Mouse (Mus musculus): ENCODE results near the gene Atf5.

Gene Atf5

DNA sequence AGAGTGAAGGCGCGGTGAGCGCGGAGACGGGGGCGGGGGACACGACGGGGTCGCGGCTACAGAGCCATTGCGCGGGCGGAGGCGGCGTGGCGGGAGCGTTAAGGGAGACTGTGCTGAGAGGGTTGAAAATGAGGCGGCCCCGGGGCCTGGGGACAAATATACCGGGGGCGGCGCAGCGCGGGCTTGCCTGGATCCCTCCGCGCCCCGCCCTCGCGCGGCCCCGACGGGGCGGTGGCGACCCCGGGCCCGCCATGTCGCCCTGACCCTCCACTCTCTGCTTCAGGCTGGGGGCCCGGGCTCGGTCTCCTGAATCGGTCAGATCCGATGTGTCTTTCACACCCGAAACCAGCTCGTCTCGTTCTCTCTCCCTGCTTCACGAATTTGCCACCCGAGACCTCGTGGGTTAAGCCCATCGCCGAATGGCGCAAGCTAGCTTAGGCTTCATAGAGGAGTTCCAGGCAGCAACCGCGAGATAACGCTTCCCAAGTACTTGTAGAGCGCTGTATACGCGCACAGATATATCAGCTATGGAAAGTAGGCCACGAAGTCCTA, at the start of gene Atf5:
Gene Atf5, minus strand, starts transcription at position 189 of the 552 bp plus-strand sequence.
- no peak for DNase-seq (ENCODE audit: low spot score)

- DNase-seq (ENCODE audit: low spot score) = no peak
These were observed 48.4 kb upstream of the Atf5 start for GRCm38 (mm10) chr7:44864595-44865542.

DNA sequence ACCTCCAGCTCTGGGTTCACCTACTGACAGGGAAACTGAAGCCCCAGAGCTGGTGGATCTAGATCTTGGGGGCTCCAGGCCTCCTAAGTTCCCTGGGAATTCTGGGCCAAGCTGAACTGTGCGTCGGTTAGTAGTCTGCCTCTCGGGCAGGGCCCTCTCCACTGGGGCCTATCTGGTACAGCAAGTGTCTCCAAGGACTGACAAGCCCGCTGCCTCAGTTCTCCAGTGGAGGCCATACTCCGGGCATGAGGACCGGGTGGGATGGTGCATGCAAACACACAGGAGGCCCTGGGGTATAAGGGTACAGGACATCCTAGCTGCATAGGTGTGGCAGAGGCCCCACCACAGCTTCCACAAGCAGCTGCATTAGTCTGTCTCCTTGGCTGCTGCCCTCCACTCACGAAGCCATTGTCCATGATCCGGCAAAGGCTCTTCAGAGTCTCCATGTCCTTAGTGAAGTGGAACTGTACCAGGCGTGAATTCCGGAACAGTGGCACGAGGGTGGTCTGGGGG, 47.6 kb upstream of the Atf5 start:
- DNase-seq (ENCODE audit: low spot score) = no peak

- no peak for DNase-seq (ENCODE audit: low spot score)
These were observed 46.8 kb upstream of the Atf5 start for GRCm38 (mm10) chr7:44863210-44863609.

DNA sequence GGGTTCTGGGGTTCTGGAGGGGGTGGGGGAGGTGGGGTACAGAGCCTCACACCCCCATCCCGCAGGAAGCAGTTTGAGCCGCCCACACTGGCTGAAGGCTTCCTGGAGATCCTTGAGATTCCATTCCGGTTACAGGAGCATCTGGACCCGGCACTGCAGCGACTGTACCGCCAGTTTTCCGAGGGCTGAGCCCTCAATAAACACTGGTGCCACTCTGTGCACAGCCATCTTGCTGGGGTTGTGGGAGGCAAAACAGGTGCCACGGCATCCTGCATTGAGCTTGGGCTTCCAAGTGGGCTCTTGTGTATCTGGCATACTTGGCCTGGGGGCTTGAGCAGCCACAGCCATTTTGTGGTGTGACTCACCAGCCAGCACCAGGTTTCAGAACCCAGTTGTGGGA, 46.0 kb upstream of the Atf5 start:
- no peak for DNase-seq (ENCODE audit: low spot score)

GRCm38 (mm10) chr7:44861429-44861816, 45.0 kb upstream of the Atf5 start:
- no peak for DNase-seq (ENCODE audit: low spot score)

DNA sequence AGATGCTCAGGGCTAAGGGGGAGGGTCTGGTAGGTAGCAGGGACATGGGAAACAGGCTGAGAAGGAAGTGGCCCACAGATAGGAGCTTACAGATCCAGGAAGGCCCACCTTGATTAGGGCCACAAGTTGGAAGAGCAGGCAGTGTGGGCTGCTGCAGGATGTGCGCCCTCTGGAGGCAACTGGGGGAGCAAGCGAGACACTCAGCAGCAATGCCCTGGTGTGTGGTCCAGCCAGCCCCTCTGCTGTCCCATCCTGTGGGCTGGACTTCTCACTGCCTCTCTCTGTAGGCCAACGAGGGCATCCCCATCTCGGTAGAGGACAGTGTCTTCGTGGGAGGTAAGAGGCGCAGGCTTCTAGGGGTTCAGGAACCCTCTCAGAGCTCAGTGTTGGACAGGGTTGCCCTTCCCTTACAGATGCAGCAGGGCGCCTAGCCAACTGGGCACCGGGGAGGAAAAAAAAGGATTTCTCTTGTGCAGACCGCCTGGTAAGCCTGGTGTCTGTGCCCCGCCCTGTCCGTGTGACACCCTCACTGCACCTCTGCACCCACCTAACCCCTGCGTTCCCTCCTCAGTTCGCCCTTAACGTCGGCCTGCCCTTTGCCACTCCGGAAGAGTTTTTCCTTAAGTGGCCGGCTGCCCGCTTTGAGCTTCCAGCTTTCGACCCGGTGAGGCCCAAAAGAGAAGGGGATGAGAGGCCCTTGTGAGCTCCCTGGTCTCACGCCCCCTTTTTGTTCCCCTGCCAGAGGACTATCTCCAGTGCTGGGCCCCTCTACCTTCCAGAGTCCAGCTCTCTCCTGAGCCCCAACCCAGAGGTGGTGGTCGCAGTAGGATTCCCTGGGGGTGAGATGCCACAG, 44.3 kb upstream of the Atf5 start:
- DNase-seq (ENCODE audit: low spot score) = peak; percentile 89

- no peak for DNase-seq (ENCODE audit: low spot score)
These were observed 43.4 kb upstream of the Atf5 start for GRCm38 (mm10) chr7:44859896-44860295.

DNA sequence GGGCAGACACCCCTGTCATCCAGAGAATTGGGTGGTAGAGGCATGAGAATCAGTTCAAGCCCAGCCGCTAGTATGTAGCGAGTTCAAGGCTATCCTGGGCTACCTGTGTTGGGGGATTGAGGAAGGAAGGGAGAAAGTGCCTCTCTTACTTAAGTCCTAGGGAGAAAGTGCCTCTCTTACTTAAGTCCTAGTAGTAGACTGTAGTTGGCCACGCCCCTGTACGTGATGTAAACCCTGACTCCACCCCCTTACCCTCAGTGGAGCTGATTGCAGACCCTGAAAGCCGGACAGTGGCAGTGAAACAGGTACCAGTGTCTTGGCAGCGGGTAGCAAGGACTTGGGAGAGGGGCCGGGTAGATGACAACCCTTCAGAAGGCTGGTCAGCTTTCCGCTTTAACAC, 41.4 kb upstream of the Atf5 start:
- no peak for DNase-seq (ENCODE audit: low spot score)

GRCm38 (mm10) chr7:44857042-44857552, 40.6 kb upstream of the Atf5 start, which contains the start of gene Pnkp:
Pnkp (plus strand) TSS chr7:44857139.
- DNase-seq (ENCODE audit: low spot score) = peak; percentile 88

- DNase-seq (ENCODE audit: low spot score) = no peak
These were observed 39.9 kb upstream of the Atf5 start for GRCm38 (mm10) chr7:44856265-44856916.

DNA sequence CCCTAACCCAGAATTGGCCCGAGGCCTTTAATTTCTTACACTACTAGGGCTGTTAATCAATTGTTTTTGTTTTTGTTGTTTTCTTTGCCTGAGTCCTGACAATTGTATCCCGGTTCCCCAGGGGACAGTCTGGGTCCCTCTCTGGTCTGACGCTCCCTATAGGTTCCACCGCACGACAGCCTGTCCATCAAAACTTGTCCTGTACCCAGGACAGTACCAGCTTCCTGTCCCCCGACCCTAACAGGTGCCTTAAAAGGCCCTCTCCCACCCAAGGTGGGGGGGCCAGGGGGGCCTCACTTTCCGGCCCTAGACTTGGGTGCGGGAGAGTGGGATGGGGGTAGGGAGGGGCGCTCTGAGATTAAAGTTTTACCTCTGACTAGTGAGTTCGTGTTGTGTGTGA, 38.6 kb upstream of the Atf5 start:
- no peak for DNase-seq (ENCODE audit: low spot score)

DNA sequence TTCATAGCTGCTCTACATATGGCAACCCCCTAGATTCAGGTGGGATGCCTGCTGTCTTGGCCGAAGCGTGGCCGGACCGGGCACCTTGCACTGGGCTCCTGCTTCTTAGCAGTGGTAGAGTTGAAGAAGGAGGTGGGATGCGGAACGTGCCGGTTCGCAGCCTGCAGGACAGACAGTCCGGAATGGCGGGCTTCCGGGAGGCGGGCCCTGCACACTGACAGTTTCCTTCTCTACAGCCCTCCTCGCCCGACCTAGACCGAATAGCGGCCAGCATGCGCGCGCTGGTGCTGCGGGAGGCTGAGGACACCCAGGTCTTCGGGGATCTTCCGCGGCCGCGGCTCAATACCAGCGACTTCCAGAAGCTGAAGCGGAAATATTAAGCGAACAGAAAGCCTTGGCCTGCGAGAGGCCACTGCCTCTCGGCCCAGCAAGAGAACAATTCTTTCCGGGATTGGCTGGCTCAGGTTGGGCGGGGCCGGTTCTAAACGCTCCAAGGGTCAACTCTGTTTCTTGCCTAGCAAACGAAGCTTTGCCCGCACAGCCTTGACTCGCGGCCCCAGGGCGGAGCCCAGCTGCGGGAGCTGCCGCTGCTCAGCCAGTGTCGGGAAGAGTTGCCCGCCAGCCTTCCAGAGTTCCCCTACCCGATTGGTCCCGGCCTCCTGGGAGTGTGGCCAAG, 38.0 kb upstream of the Atf5 start:
- peak; percentile 78 for DNase-seq (ENCODE audit: low spot score)

DNA sequence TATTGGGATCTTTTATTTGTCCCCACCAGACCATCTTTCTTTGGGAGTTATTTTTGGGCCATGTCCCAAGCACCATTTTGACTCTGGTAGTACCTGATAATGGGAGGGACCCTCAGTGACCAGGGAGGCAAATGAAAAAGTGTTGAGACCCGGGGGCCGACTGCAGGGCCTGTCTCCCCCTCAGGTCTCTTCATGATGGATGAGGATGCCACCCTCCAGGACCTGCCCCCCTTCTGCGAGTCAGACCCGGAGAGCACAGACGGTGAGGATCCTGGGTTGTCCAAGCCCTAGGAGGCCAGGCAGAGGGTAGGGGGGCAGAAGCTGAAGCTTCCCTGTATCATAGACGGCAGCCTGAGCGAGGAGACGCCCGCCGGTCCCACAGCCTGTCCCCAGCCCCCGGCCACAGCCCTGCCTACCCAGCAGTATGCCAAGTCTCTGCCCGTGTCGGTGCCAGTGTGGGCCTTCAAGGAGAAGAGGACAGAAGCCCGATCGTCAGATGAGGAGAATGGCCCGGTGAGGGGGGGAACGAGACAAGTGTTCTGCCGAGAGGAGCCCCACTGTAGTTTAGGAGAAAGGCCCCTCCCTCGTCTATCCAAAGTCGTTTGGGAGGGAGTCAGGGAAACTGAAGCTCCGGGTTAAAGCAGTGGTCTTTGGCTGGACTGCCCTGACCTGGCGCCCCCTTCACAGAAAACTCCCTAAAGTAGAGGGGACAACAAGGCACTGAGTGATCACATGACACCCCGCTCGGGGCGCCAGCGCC, 37.3 kb upstream of the Atf5 start:
- no peak for DNase-seq (ENCODE audit: low spot score)

GRCm38 (mm10) chr7:44853065-44853464, 36.6 kb upstream of the Atf5 start:
- DNase-seq (ENCODE audit: low spot score) = no peak

GRCm38 (mm10) chr7:44852259-44853027, 36.0 kb upstream of the Atf5 start:
- DNase-seq (ENCODE audit: low spot score) = no peak

GRCm38 (mm10) chr7:44851625-44852234, 35.3 kb upstream of the Atf5 start:
- no peak for DNase-seq (ENCODE audit: low spot score)

DNA sequence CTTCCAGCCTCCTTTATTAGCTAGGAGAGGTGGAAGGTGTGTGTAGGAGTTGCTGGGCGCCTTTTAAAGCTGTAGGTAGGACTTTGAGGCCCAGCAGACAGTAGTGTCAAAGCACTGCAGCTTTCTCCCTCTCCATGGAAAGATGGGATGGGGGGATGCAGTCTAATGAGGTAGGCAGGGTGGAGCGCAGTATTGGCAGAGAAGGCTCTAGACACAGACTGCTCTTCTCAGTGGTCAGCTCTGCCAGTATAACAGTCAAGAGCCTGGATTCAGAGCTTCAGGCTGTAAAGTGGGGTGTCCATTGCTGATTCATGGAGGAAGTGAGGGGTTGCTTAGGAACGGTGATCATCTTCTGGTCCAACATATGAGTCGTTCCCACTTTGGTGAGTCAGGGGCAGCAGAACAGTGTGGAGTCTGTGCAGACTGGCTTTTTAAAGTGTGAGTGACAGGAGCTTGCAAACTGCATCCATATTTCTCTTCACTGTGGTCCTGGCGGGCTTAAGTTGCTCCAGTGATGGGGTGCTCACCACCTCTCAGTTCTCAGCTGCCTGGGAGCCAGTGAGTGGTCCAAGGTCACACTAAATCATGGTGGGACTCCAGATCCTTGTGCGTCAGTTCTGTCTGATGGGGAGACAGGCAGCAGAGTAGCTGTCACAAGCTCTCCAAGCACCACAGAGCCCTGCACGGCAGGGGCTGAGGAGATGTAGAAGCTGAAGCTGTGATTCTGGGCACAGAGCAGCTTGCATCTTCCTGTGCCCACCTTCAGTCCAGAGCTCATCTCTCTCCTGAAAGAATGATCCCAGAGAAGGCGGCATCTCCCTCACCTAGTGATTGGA, 34.5 kb upstream of the Atf5 start:
- no peak for DNase-seq (ENCODE audit: low spot score)

Measured in retina, embryonic 14.5 days (tissue).